Mouse (Mus musculus) stomach, postnatal 0 days (tissue): ENCODE results near the gene Mia2. TPM values are rescaled to one million over a fixed set of nuclear protein-coding genes. Genes with fewer than 3 reads are reported as not detected.

ENCODE experiments used
- ATAC-seq: fragments of 200-750 bp; cut with Nextera tagmentation; 2 replicates; pipeline ENCODE4 v1.8.0; 2017; ENCODE audit not compliant: low FRiP score, low TSS enrichment
- DNase-seq: peaks from one replicate; pipeline ENCODE4 v3.0.0-alpha.2; 2016; ENCODE audit warnings: low spot score
- H3K27ac ChIP-seq: fragments of 300-500 bp; sonication (generic); replicated peaks from 2 replicates; pipeline ENCODE4 v1.5.1; 2014; ENCODE audit warnings: mild to moderate bottlenecking, control low read depth
- H3K27me3 ChIP-seq: fragments of 300-500 bp; sonication (generic); 2 replicates; pipeline ENCODE4 v1.6.1; 2014; ENCODE audit warnings: low read length; ENCODE audit not compliant: control insufficient read depth, insufficient read depth
- H3K36me3 ChIP-seq: fragments of 300-500 bp; sonication (generic); 2 replicates; pipeline ENCODE4 v1.6.1; 2014; ENCODE audit warnings: low read length, mixed read lengths; ENCODE audit not compliant: control insufficient read depth, insufficient read depth
- H3K4me1 ChIP-seq: fragments of 300-500 bp; sonication (generic); replicated peaks from 2 replicates; pipeline ENCODE4 v1.6.1; 2014; ENCODE audit warnings: antibody characterized with exemption; ENCODE audit not compliant: control insufficient read depth, insufficient read depth
- H3K4me2 ChIP-seq: fragments of 300-500 bp; sonication (generic); replicated peaks from 2 replicates; pipeline ENCODE4 v1.6.1; 2014; ENCODE audit warnings: low read depth, mild to moderate bottlenecking, control low read depth, moderate library complexity
- H3K4me3 ChIP-seq: fragments of 300-500 bp; sonication (generic); 2 replicates; pipeline ENCODE4 v1.5.1; 2014; ENCODE audit warnings: low read depth, low read length, control low read depth
- H3K9ac ChIP-seq: fragments of 300-500 bp; sonication (generic); 2 replicates; pipeline ENCODE4 v1.6.1; 2014; ENCODE audit warnings: mild to moderate bottlenecking, low read length, control low read depth, mixed read lengths
- H3K9me3 ChIP-seq: fragments of 300-500 bp; sonication (generic); 2 replicates; pipeline ENCODE4 v1.6.1; 2016; ENCODE audit warnings: low read length; ENCODE audit not compliant: control insufficient read depth
- CTCF ChIP-seq: IDR thresholded peaks from 2 replicates; pipeline ENCODE4 v1.5.1; 2016; ENCODE audit warnings: antibody characterized with exemption, low read depth, mild to moderate bottlenecking, moderate library complexity
- EP300 ChIP-seq: optimal IDR thresholded peaks from 2 replicates; pipeline ENCODE3; 2016; ENCODE audit warnings: antibody characterized with exemption
- WGBS: fragments of 180-500 bp; shearing (Covaris S2); extraction: QIAGEN DNeasy Blood & Tissue Kit; methylation state at CpG from one replicate; pipeline ENCODE4 v1.1.7; 2014; 5-methylcytosine and 5-hydroxymethylcytosine counted together
- polyA plus RNA-seq: library from polyadenylated mRNA; unstranded; fragments of >200 nt; fragmentation: Nextera tagmentation; extraction: Ambion mirVana; gene quantifications from 2 replicates; pipeline ENCODE4 v1.2.1, GENCODE M21; 2015

Gene Mia2
- polyA plus RNA-seq, 1 experiment from 2014 or later: 69.4 TPM

GRCm38 (mm10) chr12:59216176-59216575 lies 120.6 kb downstream of the Mia2 start:
- Histone ChIP-seq H3K9ac (no peak overlapping the region), H3K27ac (no peak overlapping the region), H3K36me3 (no peaks in the 10 kb centered on the region), H3K27me3 (no peaks in the 10 kb centered on the region), H3K9me3 (no peaks in the 10 kb centered on the region), H3K4me3 (no peak overlapping the region), H3K4me2 (no peak overlapping the region), H3K4me1 (no peaks in the 10 kb centered on the region)
- ATAC-seq (no peak), DNase-seq (no peak)
- WGBS: 81% methylated on average over 4 of the region's 4 CpGs
- no peak for TF ChIP-seq CTCF
- TF ChIP-seq EP300: no peak

- Histone ChIP-seq H3K9me3 (no peaks in the 10 kb centered on the region), H3K4me1 (no peaks in the 10 kb centered on the region), H3K9ac (no peak overlapping the region), H3K27ac (no peak overlapping the region), H3K4me2 (no peak overlapping the region), H3K27me3 (no peaks in the 10 kb centered on the region), H3K4me3 (no peak overlapping the region), H3K36me3 (no peaks in the 10 kb centered on the region)
- TF ChIP-seq CTCF (no peak), EP300 (no peak)
- no peak for DNase-seq
- WGBS: 65% methylated on average over 6 of the region's 6 CpGs
- ATAC-seq: no peak
Observed at GRCm38 (mm10) chr12:59216676-59217266, 121.2 kb downstream of the Mia2 start.

GRCm38 (mm10) chr12:59217331-59217730 lies 121.7 kb downstream of the Mia2 start:
- H3K27ac ChIP-seq: no peak overlapping the region
- H3K36me3 ChIP-seq: no peaks in the 10 kb centered on the region
- no peak overlapping the region for H3K9ac ChIP-seq
- 75% methylated on average over 3 of the region's 3 CpGs for WGBS
- no peaks in the 10 kb centered on the region for H3K9me3 ChIP-seq
- TF ChIP-seq CTCF: no peak
- no peak for TF ChIP-seq EP300
- H3K27me3 ChIP-seq: no peaks in the 10 kb centered on the region
- no peak overlapping the region for H3K4me3 ChIP-seq
- ATAC-seq (no peak), DNase-seq (no peak)
- H3K4me2 ChIP-seq: peak overlapping the region; percentile 93; the same call in 1 of the 2 replicates
- H3K4me1 ChIP-seq: no peaks in the 10 kb centered on the region

- peak overlapping the region; percentile 88 for H3K9ac ChIP-seq
- H3K4me3 ChIP-seq: peak overlapping the region; percentile 91
- TF ChIP-seq CTCF (no peak), EP300 (no peak)
- DNase-seq (no peak), ATAC-seq (no peak; the same call in none of the 2 replicates)
- under 1% methylated on average over 64 of the region's 69 CpGs for WGBS
- peak overlapping the region; percentile 97 for H3K27ac ChIP-seq
- no peaks in the 10 kb centered on the region for H3K36me3 ChIP-seq
- no peaks in the 10 kb centered on the region for H3K4me1 ChIP-seq
- peak overlapping the region; percentile 93 for H3K4me2 ChIP-seq
- H3K27me3 ChIP-seq: no peaks in the 10 kb centered on the region
- no peaks in the 10 kb centered on the region for H3K9me3 ChIP-seq
Observed at GRCm38 (mm10) chr12:59218640-59219321, 123.2 kb downstream of the Mia2 start.

- Histone ChIP-seq H3K9me3 (no peaks in the 10 kb centered on the region), H3K4me2 (peak within 1 kb of the TSS; percentile 93), H3K4me1 (no peaks in the 10 kb centered on the region), H3K27me3 (no peaks in the 10 kb centered on the region), H3K27ac (peak within 1 kb of the TSS; percentile 97), H3K4me3 (peak within 1 kb of the TSS; percentile 91), H3K9ac (peak within 1 kb of the TSS; percentile 88), H3K36me3 (no peaks in the 10 kb centered on the region)
- ATAC-seq (peak; percentile 97), DNase-seq (peak; percentile 100)
- under 1% methylated on average over 101 of the region's 109 CpGs for WGBS
- TF ChIP-seq EP300 (no peak), CTCF (peak; percentile 90)
Observed at GRCm38 (mm10) chr12:59219325-59220225, 124.0 kb downstream of the Mia2 start, which contains the start of gene Fbxo33. Gene Fbxo33 (minus strand): TSS chr12:59219725.
